Mouse (Mus musculus): ENCODE measurements around the gene Uqcrq. TPM values are rescaled to one million over a fixed set of nuclear protein-coding genes. Genes with fewer than 3 reads are reported as not detected.
A peak's percentile ranks its signal among the peaks of the same experiment; 100 is the strongest.

Uqcrq gene
- 221 and 287 TPM in 2 replicates for total RNA-seq (2014; fragmentation: Nextera tagmentation)
- total RNA-seq (2017) = 66.7 and 91.9 TPM in 2 replicates

- ATAC-seq (replicated peaks; ENCODE audit: poor library complexity, severe bottlenecking) = peak; percentile 85
Observed at GRCm38 (mm10) chr11:53430670-53431346, at the start of gene Uqcrq, which contains the start of gene Gdf9. Gene Uqcrq (minus strand): TSS chr11:53430831. Gene Gdf9 (plus strand): TSS chr11:53431023.

- peak; percentile 63 for ATAC-seq (replicated peaks; ENCODE audit: poor library complexity, severe bottlenecking)
Observed at GRCm38 (mm10) chr11:53479783-53480301, 49.2 kb upstream of the Uqcrq start, which contains the start of the genes Gm9945 and Sowaha. Gene Gm9945 (plus strand): TSS chr11:53480166. Gene Sowaha (minus strand): TSS chr11:53480274.

GRCm38 (mm10) chr11:53479171-53479782, 48.6 kb upstream of the Uqcrq start:
- ATAC-seq (replicated peaks; ENCODE audit: poor library complexity, severe bottlenecking) = no peak; the same call in 1 of the 2 replicates

- peak; percentile 19 for ATAC-seq (replicated peaks; ENCODE audit: poor library complexity, severe bottlenecking)
Observed at GRCm38 (mm10) chr11:53478383-53479170, 47.9 kb upstream of the Uqcrq start.

GRCm38 (mm10) chr11:53477833-53478232, 47.2 kb upstream of the Uqcrq start:
- no peak for ATAC-seq (replicated peaks; ENCODE audit: poor library complexity, severe bottlenecking)

GRCm38 (mm10) chr11:53475620-53476019, 45.0 kb upstream of the Uqcrq start:
- ATAC-seq (replicated peaks; ENCODE audit: poor library complexity, severe bottlenecking) = no peak

- no peak for ATAC-seq (replicated peaks; ENCODE audit: poor library complexity, severe bottlenecking)
Observed at GRCm38 (mm10) chr11:53472709-53473108, 42.1 kb upstream of the Uqcrq start.

- ATAC-seq (replicated peaks; ENCODE audit: poor library complexity, severe bottlenecking) = peak; percentile 86
Observed at GRCm38 (mm10) chr11:53469968-53470695, 39.5 kb upstream of the Uqcrq start, which contains the start of gene Gm9837. Gene Gm9837 (minus strand): TSS chr11:53470479.

- no peak for ATAC-seq (replicated peaks; ENCODE audit: poor library complexity, severe bottlenecking)
Observed at GRCm38 (mm10) chr11:53469294-53469967, 38.8 kb upstream of the Uqcrq start.

GRCm38 (mm10) chr11:53466231-53466971, 35.8 kb upstream of the Uqcrq start:
- ATAC-seq (replicated peaks; ENCODE audit: poor library complexity, severe bottlenecking) = peak; percentile 70

GRCm38 (mm10) chr11:53463551-53464424, 33.2 kb upstream of the Uqcrq start:
- ATAC-seq (replicated peaks; ENCODE audit: poor library complexity, severe bottlenecking) = peak; percentile 47

- no peak for ATAC-seq (replicated peaks; ENCODE audit: poor library complexity, severe bottlenecking)
Observed at GRCm38 (mm10) chr11:53461727-53462126, 31.1 kb upstream of the Uqcrq start.

GRCm38 (mm10) chr11:53460192-53460591, 29.6 kb upstream of the Uqcrq start:
- no peak for ATAC-seq (replicated peaks; ENCODE audit: poor library complexity, severe bottlenecking)

GRCm38 (mm10) chr11:53458996-53459395, 28.4 kb upstream of the Uqcrq start:
- no peak for ATAC-seq (replicated peaks; ENCODE audit: poor library complexity, severe bottlenecking)

GRCm38 (mm10) chr11:53457372-53457954, 26.8 kb upstream of the Uqcrq start:
- peak; percentile 45; the same call in 1 of the 2 replicates for ATAC-seq (replicated peaks; ENCODE audit: poor library complexity, severe bottlenecking)

- peak; percentile 97 for ATAC-seq (replicated peaks; ENCODE audit: poor library complexity, severe bottlenecking)
Observed at GRCm38 (mm10) chr11:53456474-53457371, 26.1 kb upstream of the Uqcrq start, which contains the start of the genes Gm10447 and Shroom1. Gene Gm10447 (minus strand): TSS chr11:53457110. Gene Shroom1 (plus strand): TSS chr11:53457205.
